Mouse (Mus musculus) neural tube, embryonic 14.5 days (tissue): ENCODE measurements around the gene Epor. TPM values are rescaled to one million over a fixed set of nuclear protein-coding genes. Genes with fewer than 3 reads are reported as not detected.

Source experiments
- ATAC-seq: fragments of 200-750 bp; cut with Nextera tagmentation; 2 replicates; pipeline ENCODE4 v1.8.0; 2017; ENCODE audit warnings: low read depth, mild to moderate bottlenecking, moderate TSS enrichment, moderate library complexity
- H3K27ac ChIP-seq: fragments of 300-500 bp; sonication (generic); 2 replicates; pipeline ENCODE4 v1.5.1; 2014; ENCODE audit warnings: low read depth, mild to moderate bottlenecking, control low read depth, low read length, moderate library complexity, mixed read lengths
- H3K27me3 ChIP-seq: fragments of 300-500 bp; sonication (generic); 2 replicates; pipeline ENCODE4 v1.6.1; 2014; ENCODE audit warnings: low read length; ENCODE audit not compliant: control insufficient read depth, insufficient read depth
- H3K36me3 ChIP-seq: fragments of 300-500 bp; sonication (generic); 2 replicates; pipeline ENCODE4 v1.6.1; 2014; ENCODE audit warnings: low read length, mixed read lengths; ENCODE audit not compliant: control insufficient read depth, insufficient read depth
- H3K4me1 ChIP-seq: fragments of 300-500 bp; sonication (generic); 2 replicates; pipeline ENCODE4 v1.6.1; 2014; ENCODE audit warnings: low read length; ENCODE audit not compliant: control insufficient read depth, insufficient read depth
- H3K4me2 ChIP-seq: fragments of 300-500 bp; sonication (generic); 2 replicates; pipeline ENCODE4 v1.6.1; 2014; ENCODE audit warnings: mild to moderate bottlenecking, low read depth, low read length, control low read depth
- H3K4me3 ChIP-seq: fragments of 300-500 bp; sonication (generic); 2 replicates; pipeline ENCODE4 v1.5.1; 2014; ENCODE audit warnings: low read depth, low read length, control low read depth, mixed read lengths
- H3K9ac ChIP-seq: fragments of 300-500 bp; sonication (generic); replicated peaks from 2 replicates; pipeline ENCODE4 v1.6.1; 2014; ENCODE audit warnings: low read depth, mild to moderate bottlenecking, control low read depth, low read length, mixed read lengths
- H3K9me3 ChIP-seq: fragments of 300-500 bp; sonication (generic); 2 replicates; pipeline ENCODE4 v1.6.1; 2016; ENCODE audit warnings: low read length; ENCODE audit not compliant: control insufficient read depth
- WGBS: fragments of 180-500 bp; shearing (Covaris S2); extraction: QIAGEN DNeasy Blood & Tissue Kit; methylation state at CpG from one replicate; pipeline ENCODE4 v1.1.7; 2014; 5-methylcytosine and 5-hydroxymethylcytosine counted together
- polyA plus RNA-seq: library from polyadenylated mRNA; unstranded; fragments of >200 nt; fragmentation: Nextera tagmentation; extraction: Ambion mirVana; gene quantifications from 2 replicates; pipeline ENCODE4 v1.2.1, GENCODE M21; 2014

Epor gene
- polyA plus RNA-seq, 1 experiment from 2014 or later, result 0.67 TPM

GRCm38 (mm10) chr9:21948146-21948545, 15.2 kb downstream of the Epor start:
- ATAC-seq, result no peak
- no peak overlapping the region for H3K4me2 ChIP-seq
- H3K9ac ChIP-seq, result no peak overlapping the region
- 53% methylated on average over 8 of the region's 8 CpGs for whole genome bisulfite sequencing
- no peak overlapping the region for H3K4me3 ChIP-seq
- no peaks in the 10 kb centered on the region for H3K27me3 ChIP-seq
- H3K27ac ChIP-seq, result no peak overlapping the region
- no peaks in the 10 kb centered on the region for H3K9me3 ChIP-seq
- H3K4me1 ChIP-seq, result no peaks in the 10 kb centered on the region
- 0 out of 2 replicates have a peak, but pooled peaks cover 5% of the 10 kb centered on the region for H3K36me3 ChIP-seq

GRCm38 (mm10) chr9:21947540-21948130, 15.7 kb downstream of the Epor start:
- H3K27me3 ChIP-seq, result no peaks in the 10 kb centered on the region
- WGBS, result 8% methylated on average over 28 of the region's 28 CpGs
- H3K4me1 ChIP-seq, result no peaks in the 10 kb centered on the region
- H3K27ac ChIP-seq, result no peak overlapping the region
- no peak overlapping the region for H3K9ac ChIP-seq
- no peaks in the 10 kb centered on the region for H3K9me3 ChIP-seq
- 0 out of 2 replicates have a peak, but pooled peaks cover 5% of the 10 kb centered on the region for H3K36me3 ChIP-seq
- H3K4me3 ChIP-seq, result no peak overlapping the region
- ATAC-seq, result no peak
- H3K4me2 ChIP-seq, result no peak overlapping the region

GRCm38 (mm10) chr9:21944267-21944666, 19.0 kb downstream of the Epor start:
- no peak overlapping the region for H3K27ac ChIP-seq
- no peaks in the 10 kb centered on the region for H3K4me1 ChIP-seq
- H3K27me3 ChIP-seq, result no peaks in the 10 kb centered on the region
- H3K4me3 ChIP-seq, result no peak overlapping the region
- 20% methylated on average over 23 of the region's 23 CpGs for WGBS
- H3K9ac ChIP-seq, result no peak overlapping the region
- no peaks in the 10 kb centered on the region for H3K9me3 ChIP-seq
- H3K4me2 ChIP-seq, result no peak overlapping the region
- H3K36me3 ChIP-seq, result peaks cover 11% of the 10 kb centered on the region; the same call in 1 of the 2 replicates
- ATAC-seq, result no peak

GRCm38 (mm10) chr9:21943638-21944037, 19.7 kb downstream of the Epor start:
- no peak overlapping the region for H3K27ac ChIP-seq
- ATAC-seq, result 0 out of 2 replicates have a peak, but pooled peaks have one; percentile 22
- H3K36me3 ChIP-seq, result peaks cover 11% of the 10 kb centered on the region; the same call in 1 of the 2 replicates
- no peak overlapping the region for H3K4me3 ChIP-seq
- no peak overlapping the region for H3K4me2 ChIP-seq
- no peaks in the 10 kb centered on the region for H3K4me1 ChIP-seq
- H3K27me3 ChIP-seq, result no peaks in the 10 kb centered on the region
- no peak overlapping the region for H3K9ac ChIP-seq
- no peaks in the 10 kb centered on the region for H3K9me3 ChIP-seq
- 51% methylated on average over 12 of the region's 12 CpGs for WGBS

- no peaks in the 10 kb centered on the region for H3K9me3 ChIP-seq
- ATAC-seq, result no peak
- H3K4me3 ChIP-seq, result no peak overlapping the region
- no peaks in the 10 kb centered on the region for H3K27me3 ChIP-seq
- no peak overlapping the region for H3K27ac ChIP-seq
- no peak overlapping the region for H3K4me2 ChIP-seq
- H3K36me3 ChIP-seq, result peaks cover 11% of the 10 kb centered on the region; the same call in 1 of the 2 replicates
- 79% methylated on average over 12 of the region's 12 CpGs for WGBS
- H3K4me1 ChIP-seq, result peaks cover 6% of the 10 kb centered on the region
- no peak overlapping the region for H3K9ac ChIP-seq
Observed at GRCm38 (mm10) chr9:21943046-21943445, 20.3 kb downstream of the Epor start.

GRCm38 (mm10) chr9:21938234-21938855, 25.0 kb downstream of the Epor start:
- H3K9ac ChIP-seq, result 0 out of 2 replicates have a peak overlapping the region, but pooled peaks have one; percentile 21
- 78% methylated on average over 4 of the region's 4 CpGs for WGBS
- H3K27ac ChIP-seq, result no peak overlapping the region
- no peaks in the 10 kb centered on the region for H3K9me3 ChIP-seq
- no peak for ATAC-seq
- peaks cover 6% of the 10 kb centered on the region; the same call in 1 of the 2 replicates for H3K36me3 ChIP-seq
- peak overlapping the region; percentile 81; the same call in 1 of the 2 replicates for H3K4me3 ChIP-seq
- H3K4me2 ChIP-seq, result peak overlapping the region; percentile 60; the same call in 1 of the 2 replicates
- H3K27me3 ChIP-seq, result no peaks in the 10 kb centered on the region
- peaks cover 9% of the 10 kb centered on the region for H3K4me1 ChIP-seq

- H3K36me3 ChIP-seq, result peaks cover 6% of the 10 kb centered on the region; the same call in 1 of the 2 replicates
- peak overlapping the region; percentile 81 for H3K4me3 ChIP-seq
- H3K9me3 ChIP-seq, result no peaks in the 10 kb centered on the region
- peaks cover 9% of the 10 kb centered on the region for H3K4me1 ChIP-seq
- 0 out of 2 replicates have a peak, but pooled peaks have one; percentile 18 for ATAC-seq
- no peak overlapping the region for H3K27ac ChIP-seq
- H3K4me2 ChIP-seq, result peak overlapping the region; percentile 60
- WGBS, result 65% methylated on average over 4 of the region's 4 CpGs
- peak overlapping the region; percentile 78 for H3K9ac ChIP-seq
- H3K27me3 ChIP-seq, result no peaks in the 10 kb centered on the region
Observed at GRCm38 (mm10) chr9:21937711-21938175, 25.6 kb downstream of the Epor start.

GRCm38 (mm10) chr9:21936692-21937570, 26.4 kb downstream of the Epor start, which contains the start of gene Plppr2:
TSS of gene Plppr2 (plus strand) at chr9:21937033.
- Histone ChIP-seq H3K27me3 (no peaks in the 10 kb centered on the region), H3K4me2 (peak within 1 kb of the TSS; percentile 60), H3K27ac (peak within 1 kb of the TSS; percentile 72), H3K4me1 (peaks cover 9% of the 10 kb centered on the region), H3K9me3 (no peaks in the 10 kb centered on the region), H3K36me3 (peaks cover 6% of the 10 kb centered on the region; the same call in 1 of the 2 replicates), H3K4me3 (peak within 1 kb of the TSS; percentile 81), H3K9ac (peak within 1 kb of the TSS; percentile 78)
- 2% methylated on average over 41 of the region's 43 CpGs for WGBS
- peak; percentile 94 for ATAC-seq
